Mouse (Mus musculus): ENCODE measurements around the gene Plg.

DNA sequence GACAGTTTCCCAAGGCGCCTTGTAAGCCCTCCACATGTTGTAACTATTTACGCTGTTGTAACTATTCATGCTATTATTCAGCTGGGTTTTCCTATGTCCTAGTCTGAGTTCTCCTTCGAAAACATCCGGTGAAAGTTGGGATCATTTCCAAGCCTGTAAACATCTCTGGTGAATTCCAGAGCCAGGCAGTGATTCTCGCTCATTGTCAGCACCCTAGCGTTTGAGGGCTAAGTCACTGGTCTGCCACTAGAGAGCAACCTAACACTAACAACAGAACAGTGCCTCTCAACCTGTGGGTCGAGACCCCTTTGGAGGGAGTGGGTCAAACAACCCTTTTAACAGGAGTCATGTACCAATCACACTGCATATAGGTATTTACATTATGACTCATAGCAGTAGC lies 25.0 kb downstream of the Plg start:
- TF ChIP-seq CTCF (IDR thresholded peaks at IDR 0.05) (peak; percentile 73), EP300 (IDR thresholded peaks at IDR 0.05) (peak; percentile 75)

All from lung, postnatal 0 days (tissue).